Mouse (Mus musculus): ENCODE measurements around the gene Sdhaf1. TPM values are rescaled to one million over a fixed set of nuclear protein-coding genes. Genes with fewer than 3 reads are reported as not detected.

Gene Sdhaf1
- polyA plus RNA-seq, 1 experiment from 2014 or later, result 20.6 TPM

GRCm38 (mm10) chr7:30293795-30294194 lies 29.9 kb downstream of the Sdhaf1 start:
- Histone ChIP-seq H3K4me2 (replicated peaks; ENCODE audit: low read depth, low read length) (no peak overlapping the region), H3K9me3 (ENCODE audit: control insufficient read depth, low read length) (no peaks in the 10 kb centered on the region), H3K36me3 (ENCODE audit: control insufficient read depth, insufficient read depth, low read length) (peaks cover 34% of the 10 kb centered on the region), H3K4me3 (ENCODE audit: low read length) (no peak overlapping the region), H3K27me3 (ENCODE audit: control insufficient read depth, insufficient read depth, low read length) (no peaks in the 10 kb centered on the region), H3K4me1 (ENCODE audit: control insufficient read depth, insufficient read depth, low read length) (peaks cover 16% of the 10 kb centered on the region), H3K27ac (ENCODE audit: low read depth, low read length) (no peak overlapping the region), H3K9ac (ENCODE audit: low read depth, low read length) (no peak overlapping the region; the same call in 1 of the 2 replicates)
- ATAC-seq (ENCODE audit: low FRiP score, low TSS enrichment), result no peak
- WGBS, result 85% methylated on average over 13 of the region's 13 CpGs

GRCm38 (mm10) chr7:30291215-30292131 lies 32.2 kb downstream of the Sdhaf1 start, which contains the start of gene Clip3:
Clip3 (plus strand) TSS chr7:30291728.
- no peaks in the 10 kb centered on the region for H3K9me3 ChIP-seq (ENCODE audit: control insufficient read depth, low read length)
- H3K9ac ChIP-seq (ENCODE audit: low read depth, low read length), result peak within 1 kb of the TSS; percentile 79
- 5% methylated on average over 34 of the region's 35 CpGs for WGBS
- H3K4me2 ChIP-seq (replicated peaks; ENCODE audit: low read depth, low read length), result peak within 1 kb of the TSS; percentile 81
- peak within 1 kb of the TSS; percentile 59; the same call in 1 of the 2 replicates for H3K27ac ChIP-seq (ENCODE audit: low read depth, low read length)
- peaks cover 14% of the 10 kb centered on the region for H3K36me3 ChIP-seq (ENCODE audit: control insufficient read depth, insufficient read depth, low read length)
- peak within 1 kb of the TSS; percentile 86 for H3K4me3 ChIP-seq (ENCODE audit: low read length)
- peaks cover 16% of the 10 kb centered on the region for H3K4me1 ChIP-seq (ENCODE audit: control insufficient read depth, insufficient read depth, low read length)
- ATAC-seq (ENCODE audit: low FRiP score, low TSS enrichment), result peak; percentile 77
- H3K27me3 ChIP-seq (ENCODE audit: control insufficient read depth, insufficient read depth, low read length), result no peaks in the 10 kb centered on the region

- H3K36me3 ChIP-seq (ENCODE audit: control insufficient read depth, insufficient read depth, low read length), result peaks cover 7% of the 10 kb centered on the region; the same call in 1 of the 2 replicates
- H3K4me3 ChIP-seq (ENCODE audit: low read length), result no peak overlapping the region
- no peak overlapping the region for H3K9ac ChIP-seq (ENCODE audit: low read depth, low read length)
- no peaks in the 10 kb centered on the region for H3K27me3 ChIP-seq (ENCODE audit: control insufficient read depth, insufficient read depth, low read length)
- 65% methylated on average over 10 of the region's 10 CpGs for WGBS
- H3K27ac ChIP-seq (ENCODE audit: low read depth, low read length), result no peak overlapping the region
- no peak overlapping the region for H3K4me2 ChIP-seq (replicated peaks; ENCODE audit: low read depth, low read length)
- H3K4me1 ChIP-seq (ENCODE audit: control insufficient read depth, insufficient read depth, low read length), result peaks cover 16% of the 10 kb centered on the region
- ATAC-seq (ENCODE audit: low FRiP score, low TSS enrichment), result 0 out of 2 replicates have a peak, but pooled peaks have one; percentile 20
- no peaks in the 10 kb centered on the region for H3K9me3 ChIP-seq (ENCODE audit: control insufficient read depth, low read length)
Measured at GRCm38 (mm10) chr7:30289714-30290399, 33.8 kb downstream of the Sdhaf1 start.

- Histone ChIP-seq H3K36me3 (ENCODE audit: control insufficient read depth, insufficient read depth, low read length) (peaks cover 2% of the 10 kb centered on the region; the same call in 1 of the 2 replicates), H3K4me1 (ENCODE audit: control insufficient read depth, insufficient read depth, low read length) (peaks cover 16% of the 10 kb centered on the region), H3K4me3 (ENCODE audit: low read length) (no peak overlapping the region), H3K27me3 (ENCODE audit: control insufficient read depth, insufficient read depth, low read length) (no peaks in the 10 kb centered on the region), H3K27ac (ENCODE audit: low read depth, low read length) (no peak overlapping the region), H3K9ac (ENCODE audit: low read depth, low read length) (no peak overlapping the region), H3K4me2 (replicated peaks; ENCODE audit: low read depth, low read length) (no peak overlapping the region), H3K9me3 (ENCODE audit: control insufficient read depth, low read length) (no peaks in the 10 kb centered on the region)
- no peak for ATAC-seq (ENCODE audit: low FRiP score, low TSS enrichment)
- WGBS, result 68% methylated on average over 7 of the region's 7 CpGs
Measured at GRCm38 (mm10) chr7:30289071-30289713, 34.5 kb downstream of the Sdhaf1 start.

GRCm38 (mm10) chr7:30288046-30288445 lies 35.6 kb downstream of the Sdhaf1 start:
- Histone ChIP-seq H3K4me2 (replicated peaks; ENCODE audit: low read depth, low read length) (no peak overlapping the region), H3K27me3 (ENCODE audit: control insufficient read depth, insufficient read depth, low read length) (no peaks in the 10 kb centered on the region), H3K9ac (ENCODE audit: low read depth, low read length) (no peak overlapping the region), H3K9me3 (ENCODE audit: control insufficient read depth, low read length) (no peaks in the 10 kb centered on the region), H3K4me3 (ENCODE audit: low read length) (no peak overlapping the region), H3K36me3 (ENCODE audit: control insufficient read depth, insufficient read depth, low read length) (no peaks in the 10 kb centered on the region), H3K27ac (ENCODE audit: low read depth, low read length) (no peak overlapping the region), H3K4me1 (ENCODE audit: control insufficient read depth, insufficient read depth, low read length) (peaks cover 16% of the 10 kb centered on the region)
- no peak for ATAC-seq (ENCODE audit: low FRiP score, low TSS enrichment)
- WGBS, result 62% methylated on average over 6 of the region's 6 CpGs

- Histone ChIP-seq H3K27ac (ENCODE audit: low read depth, low read length) (no peak overlapping the region), H3K9ac (ENCODE audit: low read depth, low read length) (no peak overlapping the region), H3K36me3 (ENCODE audit: control insufficient read depth, insufficient read depth, low read length) (no peaks in the 10 kb centered on the region), H3K4me1 (ENCODE audit: control insufficient read depth, insufficient read depth, low read length) (peaks cover 8% of the 10 kb centered on the region), H3K27me3 (ENCODE audit: control insufficient read depth, insufficient read depth, low read length) (no peaks in the 10 kb centered on the region), H3K9me3 (ENCODE audit: control insufficient read depth, low read length) (no peaks in the 10 kb centered on the region), H3K4me2 (replicated peaks; ENCODE audit: low read depth, low read length) (no peak overlapping the region), H3K4me3 (ENCODE audit: low read length) (no peak overlapping the region)
- WGBS, result 70% methylated on average over 8 of the region's 8 CpGs
- no peak for ATAC-seq (ENCODE audit: low FRiP score, low TSS enrichment)
Measured at GRCm38 (mm10) chr7:30286701-30287410, 36.8 kb downstream of the Sdhaf1 start.

- H3K4me2 ChIP-seq (replicated peaks; ENCODE audit: low read depth, low read length), result no peak overlapping the region
- H3K36me3 ChIP-seq (ENCODE audit: control insufficient read depth, insufficient read depth, low read length), result no peaks in the 10 kb centered on the region
- no peak for ATAC-seq (ENCODE audit: low FRiP score, low TSS enrichment)
- WGBS, result 87% methylated on average over 7 of the region's 7 CpGs
- no peaks in the 10 kb centered on the region for H3K27me3 ChIP-seq (ENCODE audit: control insufficient read depth, insufficient read depth, low read length)
- H3K4me1 ChIP-seq (ENCODE audit: control insufficient read depth, insufficient read depth, low read length), result no peaks in the 10 kb centered on the region; the same call in 1 of the 2 replicates
- no peak overlapping the region for H3K4me3 ChIP-seq (ENCODE audit: low read length)
- H3K9ac ChIP-seq (ENCODE audit: low read depth, low read length), result no peak overlapping the region
- no peak overlapping the region for H3K27ac ChIP-seq (ENCODE audit: low read depth, low read length)
- H3K9me3 ChIP-seq (ENCODE audit: control insufficient read depth, low read length), result no peaks in the 10 kb centered on the region
Measured at GRCm38 (mm10) chr7:30282740-30283139, 41.0 kb downstream of the Sdhaf1 start.

GRCm38 (mm10) chr7:30281522-30281921 lies 42.2 kb downstream of the Sdhaf1 start:
- Histone ChIP-seq H3K9ac (ENCODE audit: low read depth, low read length) (0 out of 2 replicates have a peak overlapping the region, but pooled peaks have one; percentile 44), H3K36me3 (ENCODE audit: control insufficient read depth, insufficient read depth, low read length) (no peaks in the 10 kb centered on the region), H3K27me3 (ENCODE audit: control insufficient read depth, insufficient read depth, low read length) (no peaks in the 10 kb centered on the region), H3K4me2 (replicated peaks; ENCODE audit: low read depth, low read length) (peak overlapping the region; percentile 50; the same call in 1 of the 2 replicates), H3K4me1 (ENCODE audit: control insufficient read depth, insufficient read depth, low read length) (no peaks in the 10 kb centered on the region; the same call in 1 of the 2 replicates), H3K27ac (ENCODE audit: low read depth, low read length) (no peak overlapping the region), H3K9me3 (ENCODE audit: control insufficient read depth, low read length) (no peaks in the 10 kb centered on the region), H3K4me3 (ENCODE audit: low read length) (no peak overlapping the region)
- 78% methylated on average over 4 of the region's 4 CpGs for WGBS
- ATAC-seq (ENCODE audit: low FRiP score, low TSS enrichment), result no peak

Data from kidney, embryonic 14.5 days (tissue).